Mouse (Mus musculus) neural tube, embryonic 11.5 days (tissue): ENCODE data around the gene Epor. TPM values are rescaled to one million over a fixed set of nuclear protein-coding genes. Genes with fewer than 3 reads are reported as not detected.

Experiments used
- ATAC-seq: fragments of 200-750 bp; cut with Nextera tagmentation; 2 replicates; pipeline ENCODE4 v1.8.0; 2017; ENCODE audit warnings: moderate number of reproducible peaks, mild to moderate bottlenecking, moderate TSS enrichment, moderate library complexity; ENCODE audit not compliant: insufficient read depth, low FRiP score, low TSS enrichment
- DNase-seq: peaks from one replicate; pipeline ENCODE4 v3.0.0-alpha.2; 2015; ENCODE audit warnings: low spot score
- H3K27ac ChIP-seq: fragments of 300-500 bp; sonication (generic); 2 replicates; pipeline ENCODE4 v1.5.1; 2014; ENCODE audit warnings: low read depth, mild to moderate bottlenecking, low read length
- H3K27me3 ChIP-seq: fragments of 300-500 bp; sonication (generic); 2 replicates; pipeline ENCODE4 v1.6.1; 2014; ENCODE audit warnings: mild to moderate bottlenecking, low read length, mixed read lengths; ENCODE audit not compliant: control insufficient read depth, insufficient read depth
- H3K36me3 ChIP-seq: fragments of 300-500 bp; sonication (generic); 2 replicates; pipeline ENCODE4 v1.6.1; 2014; ENCODE audit warnings: mild to moderate bottlenecking, low read length, moderate library complexity, mixed read lengths; ENCODE audit not compliant: control insufficient read depth, insufficient read depth
- H3K4me1 ChIP-seq: fragments of 300-500 bp; sonication (generic); 2 replicates; pipeline ENCODE4 v1.6.1; 2014; ENCODE audit warnings: low read length, mixed read lengths; ENCODE audit not compliant: control insufficient read depth, insufficient read depth
- H3K4me2 ChIP-seq: fragments of 300-500 bp; sonication (generic); 2 replicates; pipeline ENCODE4 v1.6.1; 2014; ENCODE audit warnings: low read depth, mild to moderate bottlenecking, moderate library complexity
- H3K4me3 ChIP-seq: fragments of 300-500 bp; sonication (generic); 2 replicates; pipeline ENCODE4 v1.5.1; 2014; ENCODE audit warnings: low read depth, low read length
- H3K9ac ChIP-seq: fragments of 300-500 bp; sonication (generic); 2 replicates; pipeline ENCODE4 v1.6.1; 2014; ENCODE audit warnings: mild to moderate bottlenecking, low read length
- H3K9me3 ChIP-seq: fragments of 300-500 bp; sonication (generic); 2 replicates; pipeline ENCODE4 v1.6.1; 2016; ENCODE audit warnings: low read length; ENCODE audit not compliant: control insufficient read depth
- WGBS: fragments of 180-500 bp; shearing (Covaris S2); extraction: QIAGEN DNeasy Blood & Tissue Kit; methylation state at CpG from one replicate; pipeline ENCODE4 v1.1.7; 2014; 5-methylcytosine and 5-hydroxymethylcytosine counted together
- polyA plus RNA-seq: library from polyadenylated mRNA; unstranded; fragments of >200 nt; fragmentation: Nextera tagmentation; extraction: Ambion mirVana; gene quantifications from 2 replicates; pipeline ENCODE4 v1.2.1, GENCODE M21; 2014

Epor gene
- polyA plus RNA-seq, 1 experiment from 2014 or later, result 4.1 TPM

DNA sequence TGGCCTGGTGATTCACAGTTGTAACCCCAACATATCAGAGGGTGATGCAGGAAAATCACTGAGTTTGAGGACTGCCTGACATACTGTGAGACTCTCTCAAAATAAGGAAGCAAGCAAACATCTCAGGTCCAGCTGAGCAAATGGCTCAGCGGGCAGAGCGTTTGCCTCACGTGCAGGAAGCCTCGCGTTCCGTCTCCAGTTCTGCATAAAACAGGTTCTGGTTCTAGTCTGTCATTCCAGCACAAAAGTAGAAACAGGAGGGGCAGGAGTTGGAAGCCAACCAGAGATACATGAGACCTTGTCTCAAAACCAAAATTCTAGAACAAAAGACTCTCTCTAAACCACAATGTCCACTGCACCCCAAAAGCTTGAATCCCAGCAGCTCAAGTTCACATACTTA lies 36.5 kb downstream of the Epor start:
- peak overlapping the region; percentile 41 for H3K4me3 ChIP-seq
- H3K4me2 ChIP-seq, result peak overlapping the region; percentile 39
- no peaks in the 10 kb centered on the region for H3K36me3 ChIP-seq
- H3K9me3 ChIP-seq, result no peaks in the 10 kb centered on the region
- H3K4me1 ChIP-seq, result no peaks in the 10 kb centered on the region
- H3K27me3 ChIP-seq, result no peaks in the 10 kb centered on the region
- 3% methylated on average over 6 of the region's 6 CpGs for WGBS
- H3K27ac ChIP-seq, result no peak overlapping the region
- peak overlapping the region; percentile 58 for H3K9ac ChIP-seq
- ATAC-seq (no peak; the same call in 1 of the 2 replicates), DNase-seq (no peak)

DNA sequence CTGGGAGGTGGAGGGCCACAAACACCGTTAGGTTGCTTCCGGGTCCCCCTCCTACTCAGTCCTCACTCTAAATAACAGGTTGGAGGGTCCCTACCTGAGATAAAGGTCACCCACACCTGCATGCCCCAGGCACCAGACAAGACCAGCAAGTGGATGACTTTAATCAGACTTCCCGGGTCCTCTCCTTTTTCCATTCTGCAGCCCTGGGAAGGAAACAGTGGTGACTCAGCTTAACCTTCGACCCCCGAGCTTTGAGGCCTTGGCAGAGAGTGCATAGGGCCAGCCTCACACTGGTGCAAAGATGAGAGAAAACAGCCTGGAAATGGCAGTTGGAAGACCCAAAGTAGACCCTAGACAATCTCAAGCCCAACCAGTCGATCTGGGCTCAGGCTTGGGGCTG lies 37.2 kb downstream of the Epor start:
- H3K4me3 ChIP-seq, result no peak overlapping the region
- no peaks in the 10 kb centered on the region for H3K36me3 ChIP-seq
- no peaks in the 10 kb centered on the region for H3K9me3 ChIP-seq
- no peak for ATAC-seq
- no peaks in the 10 kb centered on the region for H3K27me3 ChIP-seq
- DNase-seq, result no peak
- H3K4me2 ChIP-seq, result 0 out of 2 replicates have a peak overlapping the region, but pooled peaks have one; percentile 39
- no peak overlapping the region for H3K27ac ChIP-seq
- 83% methylated on average over 6 of the region's 6 CpGs for WGBS
- no peak overlapping the region for H3K9ac ChIP-seq
- H3K4me1 ChIP-seq, result no peaks in the 10 kb centered on the region

DNA sequence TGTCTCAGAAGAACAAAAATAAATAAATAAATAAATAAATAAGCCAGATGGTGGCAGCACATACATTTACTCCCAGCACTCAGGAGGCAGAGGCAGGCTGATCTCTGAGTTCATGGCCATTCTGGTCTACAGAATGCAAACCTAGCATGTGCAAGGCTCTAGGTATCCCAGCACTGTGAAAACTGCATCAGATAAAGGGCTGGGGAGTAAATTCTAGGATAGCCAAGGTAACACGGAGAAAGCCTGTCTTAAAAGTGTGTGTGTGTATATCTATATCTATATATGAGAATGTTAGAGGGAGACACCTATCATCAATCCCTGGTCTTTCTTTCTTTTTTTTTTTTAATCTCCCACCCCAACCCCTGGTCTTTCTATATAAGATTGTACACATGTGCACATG lies 37.8 kb downstream of the Epor start:
- Histone ChIP-seq H3K27ac (no peak overlapping the region), H3K9me3 (no peaks in the 10 kb centered on the region), H3K9ac (no peak overlapping the region), H3K4me2 (no peak overlapping the region), H3K36me3 (no peaks in the 10 kb centered on the region), H3K4me1 (no peaks in the 10 kb centered on the region), H3K27me3 (no peaks in the 10 kb centered on the region), H3K4me3 (no peak overlapping the region)
- no peak for ATAC-seq
- 96% methylated on average over 1 of the region's 1 CpGs for WGBS
- DNase-seq, result no peak

DNA sequence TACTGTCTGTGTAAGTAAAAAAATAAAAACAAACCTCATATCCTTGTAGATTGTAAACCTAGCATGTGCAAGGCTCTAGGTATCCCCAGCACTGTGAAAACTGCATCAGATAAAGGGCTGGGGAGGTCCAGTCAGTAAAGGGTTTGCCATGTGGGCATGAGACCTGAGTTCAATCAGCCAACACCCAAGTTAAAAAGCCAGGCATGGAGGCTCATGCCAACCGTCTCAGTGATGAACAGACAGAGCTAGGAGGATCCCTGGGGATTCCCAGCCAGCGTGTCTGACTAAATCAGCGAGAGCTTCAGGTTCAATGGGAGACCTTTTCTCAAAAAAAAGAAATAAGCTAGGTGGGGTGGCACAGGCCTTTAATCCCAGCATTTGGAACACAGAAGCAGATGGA lies 38.3 kb downstream of the Epor start:
- DNase-seq, result no peak
- H3K4me2 ChIP-seq, result no peak overlapping the region
- no peak overlapping the region for H3K9ac ChIP-seq
- no peak for ATAC-seq
- no peaks in the 10 kb centered on the region for H3K4me1 ChIP-seq
- no peak overlapping the region for H3K27ac ChIP-seq
- no peaks in the 10 kb centered on the region for H3K36me3 ChIP-seq
- H3K9me3 ChIP-seq, result no peaks in the 10 kb centered on the region
- H3K27me3 ChIP-seq, result no peaks in the 10 kb centered on the region
- no peak overlapping the region for H3K4me3 ChIP-seq
- 90% methylated on average over 3 of the region's 3 CpGs for WGBS

DNA sequence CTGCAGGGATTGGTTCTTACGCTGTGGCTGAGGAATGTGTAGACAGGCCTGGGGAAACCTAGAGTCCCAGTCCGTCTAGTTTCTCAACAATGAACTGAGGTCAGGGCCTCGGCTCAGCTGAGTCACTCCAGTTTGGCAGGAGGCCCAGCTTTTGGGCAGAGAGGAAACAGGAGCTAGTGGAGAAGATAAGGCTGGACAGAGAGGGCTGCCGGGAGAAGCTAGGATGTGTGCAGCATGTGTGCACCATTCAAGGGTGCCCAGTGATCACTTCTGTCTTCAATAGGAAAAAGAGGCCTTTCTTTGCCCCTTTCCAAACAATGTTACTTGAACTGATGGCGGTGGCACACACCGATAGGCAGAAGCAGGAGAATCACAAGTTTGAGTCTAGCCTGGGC lies 39.2 kb downstream of the Epor start:
- H3K9ac ChIP-seq, result no peak overlapping the region
- DNase-seq (no peak), ATAC-seq (no peak)
- H3K4me2 ChIP-seq, result no peak overlapping the region
- no peak overlapping the region for H3K27ac ChIP-seq
- no peaks in the 10 kb centered on the region for H3K27me3 ChIP-seq
- H3K4me3 ChIP-seq, result no peak overlapping the region
- H3K36me3 ChIP-seq, result no peaks in the 10 kb centered on the region
- no peaks in the 10 kb centered on the region for H3K4me1 ChIP-seq
- H3K9me3 ChIP-seq, result no peaks in the 10 kb centered on the region
- 90% methylated on average over 6 of the region's 6 CpGs for WGBS

DNA sequence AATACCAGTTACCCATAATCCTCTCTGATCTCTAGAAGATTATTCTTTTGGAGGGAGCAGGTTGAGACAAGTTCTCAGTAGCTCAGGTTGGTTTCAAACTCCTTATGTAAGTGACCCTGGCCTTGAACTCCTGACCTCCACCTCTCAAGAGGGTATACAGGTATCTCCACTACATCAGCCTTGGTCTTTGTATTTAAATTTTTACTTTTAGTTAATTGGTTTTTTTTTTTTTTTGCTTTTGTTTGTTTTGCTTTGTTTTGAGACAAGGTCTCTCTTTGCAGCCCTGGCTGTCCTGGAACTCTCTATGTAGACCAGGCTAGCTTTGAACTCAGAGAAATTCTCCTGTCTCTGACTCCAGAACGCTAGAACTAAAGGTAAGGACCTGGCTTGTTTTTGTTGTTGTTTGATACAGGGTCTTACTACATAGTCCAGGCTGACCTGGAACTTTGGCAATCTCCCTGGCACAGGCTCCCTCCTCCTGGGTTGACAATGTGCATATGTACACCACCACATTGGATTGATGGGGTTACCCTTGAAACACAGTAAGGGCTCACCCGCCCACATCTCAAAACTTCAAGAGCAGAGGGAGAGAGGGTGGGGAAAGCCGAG lies 39.7 kb downstream of the Epor start:
- Histone ChIP-seq H3K27ac (no peak overlapping the region), H3K9ac (no peak overlapping the region), H3K4me3 (no peak overlapping the region), H3K27me3 (no peaks in the 10 kb centered on the region), H3K36me3 (no peaks in the 10 kb centered on the region), H3K4me1 (no peaks in the 10 kb centered on the region), H3K4me2 (no peak overlapping the region), H3K9me3 (no peaks in the 10 kb centered on the region)
- DNase-seq (no peak), ATAC-seq (no peak)
- 79% methylated on average over 3 of the region's 3 CpGs for WGBS

DNA sequence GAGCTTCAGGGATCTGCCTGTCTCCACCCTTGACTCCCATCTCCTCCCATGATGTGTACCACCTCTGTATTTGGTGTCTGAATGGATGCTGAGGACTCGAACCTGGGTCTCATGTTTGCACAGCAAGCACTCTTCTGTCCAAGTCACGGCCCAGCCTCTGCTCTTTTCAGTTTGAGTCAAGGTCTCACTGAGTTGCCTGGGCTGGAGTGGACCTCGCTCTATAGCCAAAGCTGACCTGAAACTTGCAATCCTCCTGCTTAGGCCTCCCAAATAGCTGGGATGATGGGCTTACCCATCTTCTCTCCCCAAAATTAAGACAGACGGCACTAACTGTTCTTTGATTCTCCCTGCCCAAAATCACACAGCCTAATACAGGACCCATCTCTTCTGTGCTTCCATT lies 40.3 kb downstream of the Epor start:
- 84% methylated on average over 4 of the region's 4 CpGs for WGBS
- no peak overlapping the region for H3K9ac ChIP-seq
- no peaks in the 10 kb centered on the region for H3K4me1 ChIP-seq
- H3K27ac ChIP-seq, result no peak overlapping the region
- ATAC-seq, result no peak
- DNase-seq, result no peak
- no peaks in the 10 kb centered on the region for H3K9me3 ChIP-seq
- no peak overlapping the region for H3K4me3 ChIP-seq
- no peaks in the 10 kb centered on the region for H3K27me3 ChIP-seq
- no peaks in the 10 kb centered on the region for H3K36me3 ChIP-seq
- H3K4me2 ChIP-seq, result no peak overlapping the region

DNA sequence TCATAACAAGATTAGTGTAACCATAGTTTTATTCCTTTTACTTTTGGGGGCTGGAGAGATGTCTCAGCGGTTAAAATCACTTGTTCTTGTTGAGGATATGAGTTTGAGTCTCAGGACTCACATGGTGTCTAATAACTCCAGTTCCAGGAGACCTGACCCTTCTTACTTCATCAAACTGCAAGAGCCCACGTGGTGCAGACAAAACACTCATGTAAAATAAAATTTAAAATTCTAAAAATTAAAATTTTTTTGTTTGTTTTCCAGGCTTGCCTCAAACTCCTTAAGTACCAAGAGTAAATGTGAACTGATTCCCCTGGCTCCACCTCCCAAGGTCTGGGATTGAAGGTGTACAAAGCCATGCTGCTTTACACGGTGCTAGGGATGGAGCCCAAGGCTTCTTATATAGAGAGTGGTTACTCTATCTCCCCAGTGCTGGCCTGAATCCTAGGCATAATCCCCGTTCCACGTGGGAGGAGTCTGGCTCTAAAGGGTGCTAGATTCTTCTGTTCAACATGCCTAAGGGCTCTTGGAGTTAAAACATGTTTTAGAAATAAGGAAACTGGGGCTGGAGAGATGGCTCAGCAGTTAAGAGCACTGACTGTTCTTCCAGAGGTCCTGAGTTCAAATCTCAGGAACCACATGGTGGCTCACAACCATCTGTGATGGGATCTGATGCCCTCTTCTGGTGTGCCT lies 44.5 kb downstream of the Epor start:
- H3K4me2 ChIP-seq, result peak overlapping the region; percentile 96
- no peaks in the 10 kb centered on the region; the same call in 1 of the 2 replicates for H3K36me3 ChIP-seq
- peaks cover 8% of the 10 kb centered on the region; the same call in 1 of the 2 replicates for H3K27me3 ChIP-seq
- no peaks in the 10 kb centered on the region for H3K4me1 ChIP-seq
- H3K9me3 ChIP-seq, result no peaks in the 10 kb centered on the region
- no peak overlapping the region for H3K27ac ChIP-seq
- DNase-seq (no peak), ATAC-seq (no peak)
- H3K9ac ChIP-seq, result no peak overlapping the region
- 25% methylated on average over 5 of the region's 5 CpGs for WGBS
- H3K4me3 ChIP-seq, result no peak overlapping the region

DNA sequence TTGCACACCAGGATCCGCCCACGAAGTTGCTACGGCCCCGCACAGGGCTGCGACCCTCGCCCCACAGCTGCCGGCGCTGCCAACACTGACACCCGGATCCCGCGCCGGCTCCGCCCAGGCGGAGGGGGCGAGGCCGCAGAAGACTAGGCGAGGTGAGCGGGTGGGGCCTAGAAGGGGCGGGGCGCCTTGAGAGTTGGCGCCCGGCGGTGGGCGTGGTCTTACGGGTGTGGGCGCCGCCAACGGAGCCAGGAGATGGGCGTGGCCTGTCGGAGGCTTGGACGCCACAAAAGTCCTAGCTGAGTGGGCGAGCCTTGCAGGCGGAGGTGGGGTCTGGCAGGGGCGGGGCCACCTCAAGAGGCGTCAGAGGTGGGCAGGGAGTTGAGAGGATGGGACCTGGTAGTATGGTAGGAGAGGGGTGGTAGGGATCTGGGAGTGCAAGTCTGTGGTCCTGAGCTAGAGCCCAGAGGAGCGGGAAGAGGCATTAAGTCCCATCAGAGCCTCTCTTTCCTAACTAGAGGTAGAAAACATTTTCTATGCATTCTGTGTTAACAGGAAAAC lies 45.2 kb downstream of the Epor start, which contains the start of gene Rab3d:
Gene Rab3d, minus strand, starts transcription at position 158 of the 558 bp plus-strand sequence.
- Histone ChIP-seq H3K36me3 (no peaks in the 10 kb centered on the region; the same call in 1 of the 2 replicates), H3K4me3 (peak within 1 kb of the TSS; percentile 59), H3K27ac (peak within 1 kb of the TSS; percentile 10; the same call in 1 of the 2 replicates), H3K9ac (peak within 1 kb of the TSS; percentile 72), H3K4me2 (peak within 1 kb of the TSS; percentile 96), H3K4me1 (no peaks in the 10 kb centered on the region), H3K9me3 (no peaks in the 10 kb centered on the region), H3K27me3 (peaks cover 8% of the 10 kb centered on the region; the same call in 1 of the 2 replicates)
- DNase-seq (peak; percentile 98), ATAC-seq (peak; percentile 93)
- WGBS, result under 1% methylated on average over 36 of the region's 36 CpGs
